Mouse (Mus musculus) liver, adult 2 months (tissue): Measurements from ENCODE around the gene Sgcg.

Experiments used
- CTCF ChIP-seq: fragments of 200-500 bp; IDR thresholded peaks from 2 replicates; pipeline ENCODE4 v1.5.1; 2011; ENCODE audit warnings: low read depth, low read length, control low read depth
- POLR2A ChIP-seq: fragments of 200-500 bp; IDR thresholded peaks from 2 replicates; pipeline ENCODE4 v1.6.1; 2011; ENCODE audit warnings: low read length, control low read depth; ENCODE audit not compliant: insufficient read depth; ENCODE audit errors: extremely low read depth

GRCm38 (mm10) chr14:61211754-61212153 is 46.5 kb downstream of the Sgcg start:
- TF ChIP-seq CTCF = no peak
- no peak for TF ChIP-seq POLR2A
